Mouse (Mus musculus): ENCODE results near the gene Tent2.
A peak's percentile ranks its signal among the peaks of the same experiment; 100 is the strongest.

The Tent2 gene

DNA sequence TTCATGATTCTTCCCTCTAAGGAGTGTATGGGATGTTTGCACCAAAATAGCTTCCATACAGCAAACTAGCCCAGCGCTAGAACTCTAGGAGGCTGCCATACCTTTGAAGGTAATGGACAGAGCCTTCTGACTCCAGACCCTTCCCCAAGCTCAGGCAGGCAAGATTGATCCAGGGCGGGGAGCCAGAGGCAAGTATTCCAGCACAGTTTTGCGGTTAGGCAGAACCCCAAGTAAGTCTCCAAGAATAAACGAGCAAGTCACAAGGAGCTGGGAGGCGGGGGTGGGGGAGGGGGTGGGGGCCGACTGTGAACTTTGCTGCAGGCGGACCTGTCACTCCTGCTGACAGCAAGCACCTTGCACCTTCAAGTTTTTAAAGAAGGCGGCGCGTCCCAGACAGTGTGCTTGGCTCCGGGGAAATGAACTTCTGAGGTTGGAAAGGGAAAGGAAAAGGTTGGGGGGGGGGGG, 48.3 kb downstream of the Tent2 start:
- ATAC-seq (ENCODE audit: low TSS enrichment): no peak

DNA sequence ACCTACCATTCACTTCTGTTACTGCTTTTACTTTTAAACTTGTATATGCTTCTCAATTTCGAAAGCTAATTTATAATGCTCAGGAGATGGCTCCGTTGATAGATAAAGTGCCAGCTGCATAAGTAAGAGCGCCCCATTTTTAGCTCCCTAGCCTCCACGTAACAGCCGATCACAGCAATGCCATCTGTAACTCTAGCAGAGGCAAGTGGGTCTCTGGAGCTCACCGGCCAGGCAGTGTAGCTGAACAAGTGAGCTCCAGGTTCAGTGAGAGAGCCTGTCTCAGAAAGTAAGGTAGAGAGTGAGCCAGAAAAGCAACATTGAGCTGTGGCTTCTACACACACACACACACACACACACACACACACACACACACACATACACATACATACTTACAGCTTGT, 51.0 kb downstream of the Tent2 start:
- no peak for ATAC-seq (ENCODE audit: low TSS enrichment)

DNA sequence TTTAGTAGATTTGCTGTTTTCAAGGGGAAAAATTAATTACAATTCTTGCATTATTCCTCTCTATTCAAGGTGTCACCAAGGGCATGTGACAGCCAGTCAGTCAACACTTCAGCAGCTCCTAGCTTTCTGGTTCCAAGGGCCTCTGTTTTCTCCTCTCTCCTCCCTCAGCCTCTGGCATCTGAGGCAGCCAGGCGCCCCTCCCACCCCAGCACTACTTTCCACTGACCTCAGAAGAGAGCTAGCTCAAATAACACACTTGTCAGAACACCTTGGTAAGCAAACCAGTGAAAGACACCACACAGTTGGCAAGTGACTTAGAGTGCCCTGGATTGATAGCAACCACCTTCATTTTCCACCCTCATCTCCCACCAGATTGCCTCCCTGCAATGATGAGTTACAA, 54.1 kb downstream of the Tent2 start:
- ATAC-seq (ENCODE audit: low TSS enrichment): no peak

DNA sequence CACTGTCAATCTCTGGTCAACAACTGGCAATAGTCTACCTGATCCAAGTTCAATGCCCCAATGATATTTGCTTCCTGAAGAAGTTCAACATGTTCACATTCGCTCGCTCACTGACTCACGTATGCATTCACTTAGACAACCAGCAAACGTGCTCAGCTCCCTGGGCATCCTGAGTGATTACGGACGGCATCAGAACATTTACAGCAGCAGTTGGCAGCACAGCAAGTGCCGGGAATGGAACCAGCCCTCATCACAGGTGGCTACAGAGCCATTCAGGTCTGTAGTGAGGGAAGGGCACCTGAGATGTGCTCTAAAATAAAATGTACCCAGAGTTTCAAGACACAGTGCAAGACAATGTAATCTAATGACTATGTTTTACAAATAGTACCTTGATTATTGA, 55.1 kb downstream of the Tent2 start:
- ATAC-seq (ENCODE audit: low TSS enrichment): no peak

DNA sequence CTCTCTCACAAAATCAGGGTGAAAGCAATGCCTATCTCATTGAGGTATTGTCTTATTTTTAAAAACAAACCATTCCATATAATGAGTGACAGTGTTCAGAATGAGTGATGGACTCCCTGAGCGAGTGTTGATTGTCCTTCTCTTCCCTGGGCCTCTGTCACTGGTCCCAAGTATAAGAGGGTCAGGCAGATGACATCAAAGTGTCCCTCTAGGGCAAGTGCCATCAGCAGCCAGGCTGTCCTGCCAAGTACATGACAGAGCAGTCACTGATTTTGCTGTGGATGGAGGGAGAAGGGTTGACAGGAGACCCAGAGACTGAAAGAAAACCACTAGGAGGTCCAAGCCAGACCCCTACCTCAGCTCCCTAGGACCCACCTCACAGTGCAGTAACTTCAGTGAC, 55.9 kb downstream of the Tent2 start:
- no peak for ATAC-seq (ENCODE audit: low TSS enrichment)

DNA sequence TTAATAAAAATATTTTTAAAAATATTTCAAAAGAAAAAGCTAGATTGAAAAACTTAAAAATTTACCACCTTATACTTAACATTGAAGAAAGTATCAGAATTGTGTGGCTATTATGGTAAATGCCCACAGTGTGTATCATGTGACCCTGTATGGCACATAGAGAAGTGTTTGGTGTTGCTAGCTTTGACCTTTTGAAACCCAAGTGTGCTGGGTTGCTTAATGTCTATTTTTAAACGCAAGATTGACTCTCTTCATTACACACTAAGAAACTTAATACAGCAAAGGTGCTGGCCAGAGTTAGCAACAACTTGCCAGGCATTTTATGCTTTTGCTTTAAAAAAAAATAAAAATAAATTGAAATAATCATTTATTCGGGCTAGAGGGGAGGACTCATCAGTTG, 56.7 kb downstream of the Tent2 start:
- ATAC-seq (ENCODE audit: low TSS enrichment): no peak

DNA sequence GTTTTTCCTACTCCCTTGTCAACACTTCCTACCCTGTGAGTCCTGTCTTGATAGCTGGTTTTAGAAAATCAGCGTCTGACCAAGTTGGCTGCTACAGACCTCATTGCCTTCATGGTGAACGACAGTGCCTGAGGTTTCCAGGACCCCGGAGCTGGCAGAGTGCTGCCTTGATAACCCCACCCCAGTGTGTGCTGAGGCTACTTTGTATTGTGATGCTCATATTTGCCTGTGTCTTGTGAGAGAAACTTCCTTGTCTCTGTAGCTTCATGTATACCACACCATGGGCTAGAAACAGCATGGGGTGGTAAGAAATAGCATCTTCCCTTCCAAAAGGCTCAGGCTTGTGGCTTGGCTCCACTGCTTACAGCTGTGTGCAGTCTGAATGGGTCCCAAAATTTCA, 61.5 kb downstream of the Tent2 start:
- ATAC-seq (ENCODE audit: low TSS enrichment): peak; percentile 44; the same call in 1 of the 2 replicates

DNA sequence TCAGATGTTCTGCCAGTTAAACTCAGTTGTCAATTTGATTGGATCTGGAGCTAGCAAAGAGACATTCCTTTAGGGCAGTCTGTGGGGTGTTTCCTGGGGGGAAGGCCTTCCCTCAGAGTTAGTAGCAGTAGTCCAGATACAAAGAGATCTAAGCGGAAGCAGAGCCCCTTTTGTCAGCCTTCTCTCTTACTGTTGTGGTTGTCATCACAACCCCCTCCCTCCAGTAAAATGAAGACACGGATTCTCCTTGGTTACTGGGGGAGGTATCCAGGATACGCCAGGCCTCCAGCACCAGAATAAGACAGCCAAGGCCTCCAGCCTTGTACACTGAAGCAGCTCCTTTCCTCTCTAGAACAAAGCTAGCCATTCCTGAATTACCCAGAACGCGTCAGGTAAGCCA, 63.2 kb downstream of the Tent2 start:
- peak; percentile 41; the same call in 1 of the 2 replicates for ATAC-seq (ENCODE audit: low TSS enrichment)

DNA sequence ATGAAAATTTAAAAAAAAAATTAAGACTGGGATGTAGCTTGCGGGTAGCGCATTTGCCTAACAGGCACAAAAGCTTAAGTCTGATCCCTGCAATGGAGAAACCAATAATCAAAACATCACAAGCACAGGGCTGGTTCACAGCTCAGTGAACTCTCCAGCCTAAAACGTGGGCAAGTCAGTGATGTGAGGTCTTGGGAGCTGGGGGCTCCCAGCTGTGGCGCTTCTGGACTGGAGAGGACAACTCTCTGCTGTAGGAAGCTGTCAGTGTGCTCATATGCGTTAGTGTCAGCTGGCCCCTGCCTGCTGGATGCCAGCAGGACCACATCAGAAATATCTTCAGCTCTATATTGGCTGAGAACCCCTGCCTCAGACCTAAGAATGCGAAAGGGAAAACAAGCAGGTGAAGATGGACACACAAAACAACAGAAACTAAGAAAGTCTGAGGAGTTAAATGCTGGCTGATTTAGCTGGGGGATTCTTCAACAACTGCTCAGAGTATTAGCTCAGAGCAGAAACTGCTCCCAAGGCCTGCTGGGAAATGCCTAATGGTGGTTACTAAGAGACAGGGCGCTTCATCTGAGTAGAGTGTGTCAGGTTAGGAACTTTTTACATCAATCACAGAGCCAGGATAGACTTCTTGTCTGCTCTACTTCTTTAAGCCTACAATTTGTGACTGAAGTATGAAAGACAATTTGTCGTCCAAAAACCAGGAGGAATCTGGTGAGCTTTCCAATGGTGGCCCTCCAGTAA, 63.9 kb downstream of the Tent2 start:
- ATAC-seq (ENCODE audit: low TSS enrichment): no peak

DNA sequence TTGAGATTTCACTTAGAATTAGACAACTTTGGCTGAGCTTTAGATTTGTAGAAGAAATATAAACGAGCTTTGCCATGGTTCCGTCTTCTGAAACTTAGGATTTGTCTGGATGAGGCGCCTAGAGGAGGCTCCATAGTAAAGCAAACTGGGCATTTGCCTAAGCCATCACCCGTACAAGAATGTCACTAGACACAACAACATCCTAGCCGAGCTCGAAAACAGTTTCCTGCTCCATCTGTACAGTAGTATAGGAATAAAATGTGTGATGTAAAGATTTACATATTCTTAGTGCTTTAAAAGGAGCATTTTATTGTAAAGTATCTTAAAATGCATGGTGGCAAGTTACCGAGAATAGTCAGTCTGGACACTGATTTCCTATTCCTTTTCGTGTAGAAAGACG, 69.9 kb downstream of the Tent2 start:
- peak; percentile 55 for ATAC-seq (ENCODE audit: low TSS enrichment)

DNA sequence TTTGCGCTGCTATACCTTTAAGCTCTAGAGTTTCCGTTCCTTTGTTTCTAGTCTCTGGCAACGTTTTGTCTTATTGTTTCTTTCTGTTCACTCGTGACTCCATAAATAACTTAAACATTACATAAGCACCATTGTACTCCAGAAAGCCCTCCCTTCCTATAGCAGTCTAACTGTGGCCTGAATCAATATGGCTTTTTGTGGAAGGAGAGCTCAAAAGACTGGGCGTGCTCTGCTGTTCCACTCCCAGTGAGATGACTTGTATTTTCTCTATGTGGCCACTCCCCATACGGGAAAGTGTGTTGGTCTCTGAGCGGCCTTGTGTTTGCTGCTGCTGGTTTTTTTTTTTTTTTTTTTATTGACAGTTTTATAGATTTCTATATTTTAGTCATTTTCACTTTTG, 74.9 kb downstream of the Tent2 start:
- no peak for ATAC-seq (ENCODE audit: low TSS enrichment)

DNA sequence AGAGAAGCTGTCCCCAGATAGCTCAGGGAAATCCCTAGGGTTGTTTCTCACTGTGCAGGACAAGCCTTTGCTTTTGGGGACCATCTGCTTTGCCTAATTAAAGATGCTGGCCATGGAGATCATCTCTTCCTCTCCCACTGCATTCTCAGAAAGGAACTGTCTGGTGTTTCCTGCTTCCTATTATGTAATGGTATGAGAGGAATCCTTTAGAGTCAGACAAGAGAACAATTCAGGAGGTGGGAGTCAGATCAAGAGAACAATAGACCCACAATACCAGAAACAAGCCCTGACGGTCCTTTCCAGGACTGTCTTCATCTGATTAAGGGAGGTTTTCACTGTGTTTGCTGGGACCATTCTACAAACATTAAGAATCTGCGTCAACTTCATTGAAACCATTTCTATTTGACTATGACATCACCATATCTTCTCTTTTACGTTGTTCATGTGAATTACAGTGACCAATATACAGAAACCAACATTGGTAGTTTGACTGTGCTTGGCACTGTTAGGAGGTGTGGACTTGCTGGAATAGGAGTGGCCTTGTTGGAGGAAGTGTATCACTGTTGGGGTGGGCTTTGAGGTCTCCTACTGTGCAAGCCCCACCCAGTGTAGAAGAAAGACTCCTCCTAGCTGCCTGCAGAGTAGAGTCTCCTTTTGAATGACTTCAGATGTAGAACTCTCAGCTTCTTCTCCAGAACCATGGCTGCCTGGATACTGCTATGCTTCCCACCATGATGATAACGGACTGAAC, 89.7 kb downstream of the Tent2 start:
- ATAC-seq (ENCODE audit: low TSS enrichment): peak; percentile 55; the same call in 1 of the 2 replicates

DNA sequence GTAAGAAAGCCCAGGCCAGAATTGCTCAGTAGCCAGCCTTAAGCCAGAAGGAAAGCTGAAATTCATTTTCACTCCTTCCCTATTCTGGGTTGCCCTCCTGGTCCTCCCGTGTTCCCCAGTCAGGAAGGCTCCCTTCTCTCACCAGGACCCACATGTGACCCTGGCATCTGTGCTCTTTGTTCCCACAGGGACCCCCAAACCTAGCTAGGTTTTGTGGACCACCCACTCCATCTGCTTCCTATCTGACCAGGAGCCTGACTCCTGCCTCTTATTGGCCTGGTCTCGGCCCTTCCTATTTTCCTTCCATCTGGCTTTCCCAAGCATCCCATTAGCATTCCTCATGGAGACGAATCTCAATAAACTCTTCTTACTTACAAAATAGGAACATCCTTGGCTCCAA, 93.6 kb downstream of the Tent2 start:
- ATAC-seq (ENCODE audit: low TSS enrichment): no peak

DNA sequence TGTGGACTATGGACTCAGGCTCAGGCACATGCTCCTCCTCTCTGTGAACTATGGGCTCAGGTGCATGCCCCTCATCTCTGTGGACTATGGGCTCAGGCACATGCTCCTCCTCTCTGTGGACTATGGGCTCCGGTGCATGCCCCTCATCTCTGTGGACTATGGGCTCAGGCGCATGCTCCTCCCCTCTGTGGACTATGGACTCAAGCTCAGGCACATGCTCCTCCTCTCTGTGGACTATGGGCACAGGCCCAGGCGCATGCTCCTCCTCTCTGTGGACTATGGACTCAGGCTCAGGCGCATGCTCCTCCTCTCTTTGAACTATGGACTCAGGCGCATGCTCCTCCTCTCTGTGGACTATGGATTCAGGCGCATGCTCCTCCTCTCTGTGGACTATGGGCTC, 95.5 kb downstream of the Tent2 start:
- no peak for ATAC-seq (ENCODE audit: low TSS enrichment)
